Mouse (Mus musculus) hindbrain, embryonic 10.5 days (tissue): ENCODE data around the gene Lrrc8e. TPM values are rescaled to one million over a fixed set of nuclear protein-coding genes. Genes with fewer than 3 reads are reported as not detected.

Experiments
- DNase-seq: peaks from one replicate; pipeline ENCODE4 v3.0.0-alpha.2; 2017; ENCODE audit warnings: low spot score
- H3K27ac ChIP-seq: fragments of 300-500 bp; sonication (generic); 2 replicates; pipeline ENCODE4 v1.5.1; 2016; ENCODE audit warnings: mild to moderate bottlenecking, moderate library complexity
- H3K27me3 ChIP-seq: fragments of 300-500 bp; sonication (generic); 2 replicates; pipeline ENCODE4 v1.6.1; 2016; ENCODE audit warnings: mild to moderate bottlenecking; ENCODE audit not compliant: poor library complexity, insufficient read depth, severe bottlenecking
- H3K36me3 ChIP-seq: fragments of 300-500 bp; sonication (generic); 2 replicates; pipeline ENCODE4 v1.6.1; 2016; ENCODE audit warnings: mild to moderate bottlenecking, moderate library complexity
- H3K4me1 ChIP-seq: fragments of 300-500 bp; sonication (generic); replicated peaks from 2 replicates; pipeline ENCODE4 v1.6.1; 2016; ENCODE audit warnings: mild to moderate bottlenecking
- H3K4me3 ChIP-seq: fragments of 300-500 bp; sonication (generic); 2 replicates; pipeline ENCODE4 v1.5.1; 2016; ENCODE audit warnings: mild to moderate bottlenecking, moderate library complexity
- H3K9me3 ChIP-seq: fragments of 300-500 bp; sonication (generic); 2 replicates; pipeline ENCODE4 v1.6.1; 2016; ENCODE audit warnings: mild to moderate bottlenecking, moderate library complexity
- WGBS: fragments of 180-500 bp; shearing (Covaris S2); methylation state at CpG from one replicate; pipeline ENCODE4 v1.1.7; 2016; 5-methylcytosine and 5-hydroxymethylcytosine counted together
- polyA plus RNA-seq: library from polyadenylated mRNA; unstranded; fragments of >200 nt; fragmentation: Nextera tagmentation; extraction: Ambion mirVana; gene quantifications from 2 replicates; pipeline ENCODE4 v1.2.1, GENCODE M21; 2016

Lrrc8e gene
- polyA plus RNA-seq, 1 experiment from 2014 or later, result not detected

- H3K27me3 ChIP-seq, result peaks cover 68% of the 10 kb centered on the region
- peaks cover 4% of the 10 kb centered on the region; the same call in 1 of the 2 replicates for H3K9me3 ChIP-seq
- 54% methylated on average over 2 of the region's 2 CpGs for WGBS
Measured at GRCm38 (mm10) chr8:4207016-4207350, 19.6 kb upstream of the Lrrc8e start.

GRCm38 (mm10) chr8:4211097-4211496 lies 15.5 kb upstream of the Lrrc8e start:
- no peak overlapping the region for H3K4me3 ChIP-seq
- H3K36me3 ChIP-seq, result peaks cover 44% of the 10 kb centered on the region
- peaks cover 4% of the 10 kb centered on the region; the same call in 1 of the 2 replicates for H3K9me3 ChIP-seq
- no peak overlapping the region for H3K27ac ChIP-seq
- H3K4me1 ChIP-seq, result peaks cover 50% of the 10 kb centered on the region
- DNase-seq, result no peak
- WGBS, result 79% methylated on average over 6 of the region's 6 CpGs
- peaks cover 67% of the 10 kb centered on the region for H3K27me3 ChIP-seq

More at GRCm38 (mm10) chr8:4207016-4207350, 19.6 kb upstream of the Lrrc8e start:
- Histone ChIP-seq H3K4me3 (0 out of 2 replicates have a peak overlapping the region, but pooled peaks have one; percentile 29), H3K4me1 (peaks cover 25% of the 10 kb centered on the region), H3K36me3 (peaks cover 58% of the 10 kb centered on the region), H3K27ac (no peak overlapping the region)
- no peak for DNase-seq

- 2% methylated on average over 25 of the region's 25 CpGs for WGBS
- peaks cover 51% of the 10 kb centered on the region for H3K4me1 ChIP-seq
Measured at GRCm38 (mm10) chr8:4212809-4213209, 13.8 kb upstream of the Lrrc8e start.

GRCm38 (mm10) chr8:4213210-4214005 lies 13.2 kb upstream of the Lrrc8e start:
- H3K27me3 ChIP-seq, result peaks cover 67% of the 10 kb centered on the region
- peaks cover 51% of the 10 kb centered on the region for H3K4me1 ChIP-seq
- WGBS, result 2% methylated on average over 18 of the region's 18 CpGs
- H3K27ac ChIP-seq, result peak overlapping the region; percentile 77
- peaks cover 4% of the 10 kb centered on the region; the same call in 1 of the 2 replicates for H3K9me3 ChIP-seq
- H3K4me3 ChIP-seq, result peak overlapping the region; percentile 50
- DNase-seq, result peak; percentile 48
- peaks cover 31% of the 10 kb centered on the region for H3K36me3 ChIP-seq

More at GRCm38 (mm10) chr8:4212809-4213209, 13.8 kb upstream of the Lrrc8e start:
- Histone ChIP-seq H3K27ac (peak overlapping the region; percentile 77), H3K36me3 (peaks cover 31% of the 10 kb centered on the region), H3K27me3 (peaks cover 67% of the 10 kb centered on the region), H3K9me3 (peaks cover 4% of the 10 kb centered on the region; the same call in 1 of the 2 replicates), H3K4me3 (peak overlapping the region; percentile 50)
- DNase-seq, result peak; percentile 48

GRCm38 (mm10) chr8:4214006-4214980 lies 12.3 kb upstream of the Lrrc8e start:
- peaks cover 51% of the 10 kb centered on the region for H3K4me1 ChIP-seq
- 8% methylated on average over 33 of the region's 33 CpGs for WGBS

GRCm38 (mm10) chr8:4216296-4216695 lies 10.3 kb upstream of the Lrrc8e start:
- WGBS, result 4% methylated on average over 18 of the region's 18 CpGs
- Histone ChIP-seq H3K9me3 (no peaks in the 10 kb centered on the region), H3K27ac (peak overlapping the region; percentile 94), H3K27me3 (peaks cover 70% of the 10 kb centered on the region), H3K4me3 (peak overlapping the region; percentile 70), H3K36me3 (peaks cover 7% of the 10 kb centered on the region; the same call in 1 of the 2 replicates), H3K4me1 (peaks cover 51% of the 10 kb centered on the region)
- no peak for DNase-seq

More at GRCm38 (mm10) chr8:4214006-4214980, 12.3 kb upstream of the Lrrc8e start:
- Histone ChIP-seq H3K4me3 (peak overlapping the region; percentile 50), H3K9me3 (peaks cover 3% of the 10 kb centered on the region; the same call in 1 of the 2 replicates), H3K36me3 (peaks cover 27% of the 10 kb centered on the region), H3K27ac (peak overlapping the region; percentile 77), H3K27me3 (peaks cover 66% of the 10 kb centered on the region)
- DNase-seq, result peak; percentile 44

- peaks cover 6% of the 10 kb centered on the region; the same call in 1 of the 2 replicates for H3K36me3 ChIP-seq
- peak within 1 kb of the TSS; percentile 70 for H3K4me3 ChIP-seq
- peaks cover 66% of the 10 kb centered on the region for H3K27me3 ChIP-seq
- peak within 1 kb of the TSS; percentile 94 for H3K27ac ChIP-seq
- no peaks in the 10 kb centered on the region for H3K9me3 ChIP-seq
- WGBS, result 1% methylated on average over 44 of the region's 44 CpGs
- peak; percentile 84 for DNase-seq
- H3K4me1 ChIP-seq, result peaks cover 51% of the 10 kb centered on the region
Measured at GRCm38 (mm10) chr8:4216791-4217621, 9.6 kb upstream of the Lrrc8e start, which contains the start of gene Prr36. Gene Prr36, minus strand, starts transcription at chr8:4217459.

GRCm38 (mm10) chr8:4219617-4220016 lies 7.0 kb upstream of the Lrrc8e start:
- peaks cover 30% of the 10 kb centered on the region for H3K4me1 ChIP-seq
- H3K27ac ChIP-seq, result no peak overlapping the region
- H3K36me3 ChIP-seq, result peaks cover 4% of the 10 kb centered on the region; the same call in 1 of the 2 replicates
- 87% methylated on average over 3 of the region's 3 CpGs for WGBS
- no peak for DNase-seq
- no peak overlapping the region for H3K4me3 ChIP-seq
- H3K9me3 ChIP-seq, result no peaks in the 10 kb centered on the region
- peaks cover 43% of the 10 kb centered on the region for H3K27me3 ChIP-seq

GRCm38 (mm10) chr8:4222059-4222458 lies 4.6 kb upstream of the Lrrc8e start:
- peaks cover 13% of the 10 kb centered on the region for H3K4me1 ChIP-seq
- H3K27ac ChIP-seq, result no peak overlapping the region
- no peaks in the 10 kb centered on the region for H3K9me3 ChIP-seq
- no peak overlapping the region for H3K4me3 ChIP-seq
- DNase-seq, result no peak
- peaks cover 37% of the 10 kb centered on the region for H3K27me3 ChIP-seq
- no peaks in the 10 kb centered on the region for H3K36me3 ChIP-seq

GRCm38 (mm10) chr8:4226323-4226722 lies 304 bp upstream of the Lrrc8e start:
- WGBS, result 25% methylated on average over 4 of the region's 4 CpGs
- H3K27me3 ChIP-seq, result peaks cover 49% of the 10 kb centered on the region
- H3K36me3 ChIP-seq, result no peaks in the 10 kb centered on the region
- no peak for DNase-seq
- H3K27ac ChIP-seq, result no peak overlapping the region
- H3K4me1 ChIP-seq, result peaks cover 7% of the 10 kb centered on the region
- H3K9me3 ChIP-seq, result no peaks in the 10 kb centered on the region
- peak overlapping the region; percentile 39 for H3K4me3 ChIP-seq

GRCm38 (mm10) chr8:4227919-4228318 lies 1.3 kb downstream of the Lrrc8e start:
- H3K27ac ChIP-seq, result no peak overlapping the region
- H3K4me3 ChIP-seq, result no peak overlapping the region
- no peak for DNase-seq
- H3K36me3 ChIP-seq, result no peaks in the 10 kb centered on the region
- 94% methylated on average over 4 of the region's 4 CpGs for WGBS
- no peaks in the 10 kb centered on the region for H3K9me3 ChIP-seq
- peaks cover 50% of the 10 kb centered on the region for H3K27me3 ChIP-seq
- H3K4me1 ChIP-seq, result peaks cover 7% of the 10 kb centered on the region

GRCm38 (mm10) chr8:4229784-4230183 lies 3.2 kb downstream of the Lrrc8e start:
- WGBS, result 78% methylated on average over 5 of the region's 5 CpGs

More at GRCm38 (mm10) chr8:4229784-4230183, 3.2 kb downstream of the Lrrc8e start:
- H3K9me3 ChIP-seq, result no peaks in the 10 kb centered on the region
- H3K36me3 ChIP-seq, result no peaks in the 10 kb centered on the region
- no peak overlapping the region for H3K27ac ChIP-seq
- peaks cover 58% of the 10 kb centered on the region for H3K27me3 ChIP-seq
- H3K4me1 ChIP-seq, result peaks cover 7% of the 10 kb centered on the region
- no peak for DNase-seq
- no peak overlapping the region for H3K4me3 ChIP-seq
